In genomic region chr3:87263436-87263835, GRCm38 (mm10) we compare ENCODE assay signal across 12 mouse cellular contexts. TPM values are rescaled to one million over a fixed set of nuclear protein-coding genes. Genes with fewer than 3 reads are reported as not detected.
DNase-seq lines count a peak whose midpoint lies in the region; ATAC-seq and TF ChIP-seq lines count a peak whose summit lies in the region.
"Had no signal": no experiment of that assay in that cellular context is flagged by ENCODE, and none has a peak within 500 bp of the region (broad histone marks: within the 10 kb centered on the region; RNA-seq: fewer than 3 reads in every experiment).

Gene Fcrls (minus strand): TSS chr3:87263738.

- no peaks in the 10 kb centered on the region; the same call in 1 of the 2 replicates for H3K4me1 ChIP-seq in thymus, adult 2 months (replicated peaks; ENCODE audit: control insufficient read depth, insufficient read depth, low read length)
- no peaks in the 10 kb centered on the region for H3K4me1 ChIP-seq in forebrain, embryonic 12.5 days
- H3K4me1 ChIP-seq: liver, embryonic 15.5 days; neural tube, embryonic 12.5 days had no signal

- H3K36me3 ChIP-seq in thymus, adult 2 months (ENCODE audit: control insufficient read depth, insufficient read depth, low read length), result no peaks in the 10 kb centered on the region
- H3K36me3 ChIP-seq in forebrain, embryonic 12.5 days (replicated peaks), result no peaks in the 10 kb centered on the region
- H3K36me3 ChIP-seq: liver, embryonic 15.5 days; neural tube, embryonic 12.5 days had no signal

- TF ChIP-seq POLR2A in thymus, adult 2 months (IDR thresholded peaks at IDR 0.05; ENCODE audit: control insufficient read depth, extremely low read depth, insufficient read depth, low read length, poor library complexity), result no peak

- no peak within 1 kb of the TSS for H3K4me2 ChIP-seq in forebrain, embryonic 12.5 days
- H3K4me2 ChIP-seq: liver, embryonic 15.5 days; neural tube, embryonic 12.5 days had no signal

- ATAC-seq in granulocyte monocyte progenitor cell, adult 5-6 weeks (replicated peaks; ENCODE audit: poor library complexity, severe bottlenecking), result peak; percentile 86
- ATAC-seq in forebrain, embryonic 12.5 days (ENCODE audit: low FRiP score), result no peak

- WGBS in thymus, adult 2 months, result 27% methylated on average over 7 of the region's 7 CpGs
- 95% methylated on average over 7 of the region's 7 CpGs for WGBS in forebrain, embryonic 12.5 days

- intact Hi-C loops in left cerebral cortex, postnatal 25 days (cut with DNase I), result no loop called here

- H3K27me3 ChIP-seq in thymus, adult 2 months (ENCODE audit: control insufficient read depth, insufficient read depth, low read length), result no peaks in the 10 kb centered on the region
- no peaks in the 10 kb centered on the region for H3K27me3 ChIP-seq in forebrain, embryonic 12.5 days
- H3K27me3 ChIP-seq: liver, embryonic 15.5 days; neural tube, embryonic 12.5 days had no signal

- DNase-seq in heart, adult 11 months, result peak; percentile 90
- DNase-seq in heart, postnatal 4 days, result no peak
- DNase-seq in B cell, adult 2 months, result peak; percentile 7 to 14
- peak in 1 of 2 experiments; percentile 27 for DNase-seq in left cerebral cortex, postnatal 25 days (ENCODE audit: low spot score in 2 of 2)
- DNase-seq in thymus, adult 2 months, result no peak
- DNase-seq in cerebellum, adult 9-10 months, result no peak
- DNase-seq: cerebellum, adult 9-11 months; kidney, adult 11 months had no signal

- no peak for TF ChIP-seq CTCF in thymus, adult 2 months (IDR thresholded peaks at IDR 0.05; ENCODE audit: borderline replicate concordance, control insufficient read depth, extremely low read depth, insufficient read depth, low read length, poor library complexity)

- no peak within 1 kb of the TSS for H3K4me3 ChIP-seq in thymus, adult 2 months (ENCODE audit: control insufficient read depth, insufficient read depth, low read length)
- H3K4me3 ChIP-seq in forebrain, embryonic 12.5 days (replicated peaks), result no peak within 1 kb of the TSS
- H3K4me3 ChIP-seq: liver, embryonic 15.5 days; neural tube, embryonic 12.5 days had no signal

- no peak within 1 kb of the TSS for H3K9ac ChIP-seq in forebrain, embryonic 12.5 days
- H3K9ac ChIP-seq: liver, embryonic 15.5 days; neural tube, embryonic 12.5 days had no signal

- no peak within 1 kb of the TSS for H3K27ac ChIP-seq in thymus, adult 2 months (ENCODE audit: control insufficient read depth, insufficient read depth, low read length)
- H3K27ac ChIP-seq in forebrain, embryonic 12.5 days, result no peak within 1 kb of the TSS
- H3K27ac ChIP-seq: liver, embryonic 15.5 days; neural tube, embryonic 12.5 days had no signal

- H3K9me3 ChIP-seq in forebrain, embryonic 12.5 days, result no peaks in the 10 kb centered on the region
- H3K9me3 ChIP-seq: liver, embryonic 15.5 days; neural tube, embryonic 12.5 days had no signal

RNA-seq across cellular contexts. Expression of gene Fcrls, which starts in this region (rescaled TPM):
- 1 to 10 TPM; 5.5 to 5.6 TPM for total RNA-seq in heart, postnatal 4 days (2021)
- not detected in 2 replicates for total RNA-seq in granulocyte monocyte progenitor cell, adult 5-6 weeks (2014; fragmentation: Nextera tagmentation)
- 1.8 TPM in 1 of 2 replicates, not detected in the other for total RNA-seq in granulocyte monocyte progenitor cell, adult 5-6 weeks (2017)
- 10 to 100 TPM; 37.2 to 37.3 TPM for total RNA-seq in left cerebral cortex, postnatal 25 days (2021)
- 0.91 and 1.6 TPM in 2 replicates for polyA plus RNA-seq in thymus, adult 2 months (2012; rRNA removed)
- 5.5 and 6.4 TPM in 2 replicates for polyA plus RNA-seq in forebrain, embryonic 12.5 days (2016; fragmentation: Nextera tagmentation; extraction: Ambion mirVana)

Comparison
In these comparisons a context has a peak if more than half of its experiments do, and no peak if none do; other contexts are left out.
1. RNA of gene Fcrls (total RNA-seq): 37.2 to 37.3 TPM in left cerebral cortex, postnatal 25 days; 5.5 to 5.6 TPM in heart, postnatal 4 days and 1.8 TPM in granulocyte monocyte progenitor cell, adult 5-6 weeks; every median in the first group is over 4 times any median in the second.
2. DNase-seq: peak in heart, adult 11 months (single experiment) and B cell, adult 2 months (2 of 2); none in heart, postnatal 4 days (single experiment), thymus, adult 2 months (single experiment) and cerebellum, adult 9-10 months (single experiment).